Mouse (Mus musculus) spleen, adult 2 months (tissue): ENCODE measurements around the gene Pou1f1. TPM values are rescaled to one million over a fixed set of nuclear protein-coding genes. Genes with fewer than 3 reads are reported as not detected.
A peak's percentile ranks its signal among the peaks of the same experiment; 100 is the strongest.

Source experiments
- DNase-seq, 2 experiments: peaks; one replicate each; pipeline versions ENCODE4 v3.0.0 to v3.0.0-alpha.2; 2012 to 2021; ENCODE audit warnings: low spot score in 2 of 2, low read depth in 1 of 2
- H3K27ac ChIP-seq: fragments of 200-500 bp; 2 replicates; pipeline ENCODE4 v1.5.1; 2012; ENCODE audit warnings: low read length, inconsistent platforms; ENCODE audit not compliant: insufficient read depth
- H3K27me3 ChIP-seq: fragments of 200-500 bp; 2 replicates; pipeline ENCODE4 v1.6.1; 2012; ENCODE audit warnings: mild to moderate bottlenecking, moderate library complexity, low read length, inconsistent platforms; ENCODE audit not compliant: control insufficient read depth, insufficient read depth
- H3K36me3 ChIP-seq: fragments of 200-500 bp; 2 replicates; pipeline ENCODE4 v1.6.1; 2012; ENCODE audit warnings: mild to moderate bottlenecking, low read length, inconsistent platforms; ENCODE audit not compliant: control insufficient read depth, insufficient read depth
- H3K4me1 ChIP-seq: fragments of 200-500 bp; 2 replicates; pipeline ENCODE4 v1.6.1; 2011; ENCODE audit warnings: inconsistent platforms; ENCODE audit not compliant: control insufficient read depth, insufficient read depth, insufficient read length
- H3K4me3 ChIP-seq: fragments of 200-500 bp; 2 replicates; pipeline ENCODE4 v1.5.1; 2011; ENCODE audit warnings: mild to moderate bottlenecking, inconsistent platforms; ENCODE audit not compliant: insufficient read depth, insufficient read length; ENCODE audit errors: extremely low read depth
- CTCF ChIP-seq: fragments of 200-500 bp; IDR thresholded peaks from 2 replicates; pipeline ENCODE4 v1.5.1; 2011; ENCODE audit warnings: mild to moderate bottlenecking, inconsistent platforms; ENCODE audit not compliant: insufficient read depth, insufficient read length, insufficient replicate concordance; ENCODE audit errors: extremely low read depth
- POLR2A ChIP-seq: fragments of 200-500 bp; IDR thresholded peaks from 2 replicates; pipeline ENCODE4 v1.6.1; 2011; ENCODE audit warnings: low read depth, low read length, inconsistent platforms
- WGBS: fragments of 180-500 bp; shearing (Covaris S2); methylation state at CpG from one replicate; pipeline ENCODE4 v1.1.7; 2018; 5-methylcytosine and 5-hydroxymethylcytosine counted together
- polyA plus RNA-seq: library from polyadenylated mRNA; depleted of rRNA; stranded (reverse); fragments of >200 nt; gene quantifications from 2 replicates; pipeline ENCODE4 v1.2.3, GENCODE M21; 2012

Gene Pou1f1
- polyA plus RNA-seq, 1 experiment, result not detected

DNA sequence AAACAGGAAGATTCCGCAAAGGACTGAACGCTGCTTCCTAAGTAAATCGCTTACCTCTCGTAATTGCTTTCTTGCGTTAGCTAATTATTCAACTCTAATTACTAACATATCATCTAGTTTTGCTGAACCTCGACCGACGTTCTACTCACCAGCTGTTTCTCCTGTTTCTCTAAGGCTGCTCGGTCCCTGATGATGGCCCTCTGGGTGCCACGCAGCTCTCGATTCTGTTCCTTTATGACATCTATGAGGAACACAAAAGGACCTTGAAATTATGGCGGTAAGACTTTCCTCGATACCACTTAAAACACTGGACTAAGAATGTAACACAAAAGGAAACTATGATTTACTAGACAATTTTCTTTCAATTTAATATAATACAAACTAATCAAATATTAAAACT, 30.5 kb downstream of the Pou1f1 start:
- TF ChIP-seq CTCF (no peak), POLR2A (no peak)
- WGBS, result 95% methylated on average over 13 of the region's 13 CpGs

DNA sequence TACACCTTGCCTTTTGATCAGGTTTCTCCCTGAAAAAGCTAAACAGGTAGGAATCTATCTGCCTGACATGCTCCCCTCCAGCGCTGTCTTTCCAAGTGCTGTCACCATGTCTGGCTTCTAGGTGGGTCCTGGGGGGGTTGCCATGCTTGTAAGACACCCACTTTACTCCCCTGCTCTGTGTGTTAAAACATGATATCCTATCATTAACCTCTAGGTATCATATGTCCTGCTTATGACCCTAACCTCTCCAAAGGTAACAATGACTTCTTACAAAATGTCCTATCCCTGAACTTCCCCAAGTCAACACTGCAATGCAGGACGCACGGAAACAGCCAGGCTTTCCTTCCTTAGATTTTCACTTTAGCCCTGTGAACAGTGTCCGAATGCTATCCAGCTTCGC, 34.0 kb downstream of the Pou1f1 start:
- H3K4me3 ChIP-seq, result no peak overlapping the region
- no peak for TF ChIP-seq CTCF
- TF ChIP-seq POLR2A, result no peak
- peaks cover 2% of the 10 kb centered on the region; the same call in 1 of the 2 replicates for H3K4me1 ChIP-seq
- no peaks in the 10 kb centered on the region; the same call in 1 of the 2 replicates for H3K36me3 ChIP-seq
- no peak for DNase-seq
- 86% methylated on average over 5 of the region's 5 CpGs for WGBS
- H3K27me3 ChIP-seq, result no peaks in the 10 kb centered on the region
- H3K27ac ChIP-seq, result no peak overlapping the region

More for the DNA sequence above, 30.5 kb downstream of the Pou1f1 start:
- peaks cover 2% of the 10 kb centered on the region; the same call in 1 of the 2 replicates for H3K36me3 ChIP-seq
- peaks cover 2% of the 10 kb centered on the region; the same call in 1 of the 2 replicates for H3K4me1 ChIP-seq
- H3K27me3 ChIP-seq, result no peaks in the 10 kb centered on the region
- no peak overlapping the region for H3K27ac ChIP-seq
- no peak for DNase-seq
- no peak overlapping the region for H3K4me3 ChIP-seq

DNA sequence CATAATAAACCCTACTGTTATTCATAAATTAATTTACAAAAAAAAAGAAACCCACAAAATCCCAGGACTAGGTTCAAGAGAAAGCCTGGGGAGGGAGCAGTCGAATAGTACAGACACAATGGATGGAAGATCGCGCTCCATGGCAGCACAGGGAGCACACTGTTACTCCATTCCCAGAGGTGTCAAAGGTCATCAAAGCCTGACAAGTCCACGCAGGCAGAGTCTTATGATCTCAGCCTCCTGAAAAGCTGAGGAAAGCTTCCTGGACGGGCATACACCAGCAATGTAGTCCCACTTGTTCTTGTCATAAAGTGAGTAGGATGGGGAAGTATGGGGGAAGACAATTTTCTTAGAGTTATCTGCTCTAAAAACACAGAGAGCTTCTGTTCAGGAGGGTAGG, 37.1 kb downstream of the Pou1f1 start:
- TF ChIP-seq CTCF (no peak), POLR2A (no peak)
- DNase-seq, result no peak
- 91% methylated on average over 5 of the region's 5 CpGs for WGBS
- Histone ChIP-seq H3K4me1 (peaks cover 3% of the 10 kb centered on the region; the same call in 1 of the 2 replicates), H3K4me3 (no peak overlapping the region), H3K27me3 (no peaks in the 10 kb centered on the region), H3K36me3 (no peaks in the 10 kb centered on the region), H3K27ac (no peak overlapping the region)

DNA sequence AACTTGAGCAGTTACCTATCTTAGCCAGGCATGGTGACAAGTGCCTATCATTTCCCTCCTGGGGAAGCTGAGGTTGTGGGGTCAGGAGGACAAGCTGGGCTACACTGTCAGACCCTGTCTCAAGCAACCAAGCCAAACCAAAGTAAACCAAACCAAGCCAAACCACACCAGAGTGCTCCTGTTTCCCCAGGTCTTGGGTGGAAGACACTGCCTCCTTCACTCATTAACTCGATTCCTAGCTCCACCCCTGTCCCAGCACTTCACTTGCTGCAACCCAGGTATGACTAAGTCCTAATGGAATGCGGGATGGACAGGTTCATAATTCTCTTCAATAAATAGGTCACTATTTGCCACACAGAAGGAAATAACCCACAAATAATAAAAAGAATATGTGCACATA, 39.3 kb downstream of the Pou1f1 start:
- no peak for DNase-seq
- Histone ChIP-seq H3K4me3 (no peak overlapping the region), H3K36me3 (no peaks in the 10 kb centered on the region), H3K4me1 (peaks cover 7% of the 10 kb centered on the region; the same call in 1 of the 2 replicates), H3K27ac (no peak overlapping the region), H3K27me3 (no peaks in the 10 kb centered on the region)
- TF ChIP-seq POLR2A (no peak), CTCF (no peak)
- 93% methylated on average over 2 of the region's 2 CpGs for WGBS

DNA sequence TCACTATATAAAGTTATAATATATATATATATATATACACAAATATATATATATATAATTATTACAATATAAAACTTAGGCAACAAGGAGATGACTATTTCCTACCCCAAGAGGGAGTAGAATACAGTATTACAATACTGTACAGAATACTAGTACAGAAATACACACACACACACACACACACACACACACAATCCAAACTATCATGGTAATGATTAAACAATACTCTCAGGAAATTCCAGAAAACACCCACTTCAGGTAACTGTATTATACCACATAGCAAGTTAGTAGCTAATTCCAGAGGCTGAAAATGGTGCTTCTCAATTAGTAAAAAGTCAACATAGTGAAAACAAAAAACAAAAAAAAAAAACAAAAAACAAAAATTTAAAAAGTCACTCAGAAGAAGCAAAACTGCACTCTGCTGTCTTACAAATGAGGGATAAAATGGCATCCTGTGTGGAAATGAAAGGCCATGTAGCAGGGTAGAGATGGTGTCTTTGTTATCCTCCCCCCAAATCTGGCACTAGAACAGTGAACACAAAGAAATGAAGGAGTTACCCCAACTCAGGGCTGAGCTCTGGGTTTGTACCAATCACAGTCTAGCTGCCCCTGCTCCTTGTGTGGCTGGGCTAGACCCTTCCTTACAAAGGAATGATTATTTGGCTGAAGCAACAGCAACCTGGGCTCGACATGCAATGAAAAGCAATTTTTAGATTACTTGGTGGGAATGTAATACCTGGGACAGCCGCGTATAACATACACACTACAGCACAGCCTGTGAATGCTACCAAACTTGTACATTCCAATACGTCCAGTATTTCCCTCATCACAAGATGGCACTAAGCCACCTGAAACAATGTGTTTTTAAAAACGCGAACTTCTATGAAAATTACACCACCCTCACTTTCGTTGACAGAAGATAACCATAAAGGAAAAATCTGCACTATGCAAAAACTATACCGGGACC, 41.0 kb downstream of the Pou1f1 start:
- peaks cover 7% of the 10 kb centered on the region; the same call in 1 of the 2 replicates for H3K4me1 ChIP-seq
- TF ChIP-seq POLR2A (no peak), CTCF (no peak)
- no peak for DNase-seq
- WGBS, result 6% methylated on average over 8 of the region's 8 CpGs
- no peaks in the 10 kb centered on the region for H3K36me3 ChIP-seq
- no peak overlapping the region for H3K27ac ChIP-seq
- no peaks in the 10 kb centered on the region for H3K27me3 ChIP-seq
- H3K4me3 ChIP-seq, result peak overlapping the region; percentile 89

DNA sequence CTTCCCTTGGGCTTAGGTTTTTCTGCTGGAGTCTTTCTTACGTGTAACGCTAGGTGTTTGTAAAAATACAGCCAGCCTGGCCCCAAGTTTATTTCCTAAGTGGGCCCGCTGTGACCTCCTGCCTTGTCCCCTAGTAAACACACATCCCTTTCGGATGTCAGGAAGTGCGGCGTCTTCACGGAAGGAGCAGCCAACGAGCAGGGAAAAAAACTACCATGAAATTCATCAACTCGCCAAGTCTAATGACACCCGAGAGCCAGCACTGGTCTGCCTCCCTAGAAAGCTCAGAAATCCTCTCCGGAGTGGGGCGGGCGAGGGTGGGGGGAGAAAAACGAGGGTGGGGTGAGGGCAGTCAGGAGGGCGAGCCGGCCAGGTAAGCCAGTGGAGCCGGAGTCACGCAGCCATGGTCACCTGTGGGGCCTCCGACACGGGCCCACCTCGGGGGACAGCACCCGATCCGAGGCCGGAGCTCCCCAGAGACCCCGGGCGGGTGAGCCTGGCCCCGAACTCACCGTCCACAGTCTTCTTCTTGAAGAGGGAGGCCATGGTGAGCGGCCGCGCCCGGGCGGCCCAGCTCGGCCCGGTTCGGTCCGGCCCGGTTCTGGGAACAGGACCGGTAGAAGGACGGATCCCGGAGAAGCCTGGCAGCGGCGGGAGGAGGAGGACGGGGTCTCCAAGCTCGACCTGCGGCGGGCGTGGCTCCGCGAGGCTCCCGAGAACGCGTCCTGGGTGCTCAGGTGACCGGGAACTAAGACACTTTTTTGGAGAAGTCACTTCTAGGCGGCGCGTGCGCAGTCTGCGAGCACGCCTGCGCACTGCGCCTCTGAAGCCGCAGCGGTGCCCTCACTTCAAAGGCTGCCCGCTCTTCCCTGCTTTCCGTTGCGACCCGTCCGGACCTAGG, 41.9 kb downstream of the Pou1f1 start, which contains the start of gene Chmp2b:
Chmp2b (minus strand) TSS at position 764 of the 901 bp plus-strand sequence.
- Histone ChIP-seq H3K36me3 (no peaks in the 10 kb centered on the region), H3K4me1 (peaks cover 7% of the 10 kb centered on the region; the same call in 1 of the 2 replicates), H3K27ac (no peak within 1 kb of the TSS), H3K4me3 (peak within 1 kb of the TSS; percentile 89), H3K27me3 (no peaks in the 10 kb centered on the region)
- no peak for TF ChIP-seq CTCF
- no peak; the same call in 1 of the 2 replicates for TF ChIP-seq POLR2A
- 1% methylated on average over 69 of the region's 69 CpGs for WGBS
- DNase-seq, result peak; percentile 73 to 77
